Mouse (Mus musculus): ENCODE measurements around the gene Nxph1.

Gene Nxph1

GRCm38 (mm10) chr6:9119136-9119535 lies 170.9 kb downstream of the Nxph1 start:
- in situ Hi-C loops (cut with MboI, MseI), result no loop called here

DNA sequence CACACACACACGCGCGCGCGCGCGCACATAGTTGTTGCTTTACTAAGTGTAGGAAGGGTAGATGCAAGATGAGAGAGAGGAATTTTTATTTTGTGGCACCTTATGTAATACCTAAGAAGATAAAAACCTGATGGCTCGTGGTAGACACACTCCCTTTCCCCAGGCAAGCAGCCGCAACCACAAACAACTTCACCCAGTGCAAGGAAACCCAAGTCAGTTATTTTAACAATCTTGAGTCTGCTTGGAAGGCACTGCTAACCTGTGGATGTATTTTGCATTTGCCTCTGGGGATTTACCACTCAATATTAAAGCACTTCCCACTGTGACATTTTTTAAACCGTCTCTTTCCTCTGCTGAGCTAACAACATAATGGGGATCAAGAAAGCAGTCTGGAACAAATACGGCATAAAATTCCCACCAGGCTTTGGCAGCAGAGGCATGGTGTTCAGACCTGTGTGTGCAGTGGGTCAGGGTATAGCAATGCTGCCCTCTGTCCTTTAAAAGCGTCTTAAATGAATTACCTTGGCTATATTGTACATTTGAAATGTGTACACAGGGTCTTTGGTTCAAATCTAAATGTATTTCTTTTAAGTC lies 176.2 kb downstream of the Nxph1 start:
- in situ Hi-C loops (cut with MboI, MseI), result no loop called here

DNA sequence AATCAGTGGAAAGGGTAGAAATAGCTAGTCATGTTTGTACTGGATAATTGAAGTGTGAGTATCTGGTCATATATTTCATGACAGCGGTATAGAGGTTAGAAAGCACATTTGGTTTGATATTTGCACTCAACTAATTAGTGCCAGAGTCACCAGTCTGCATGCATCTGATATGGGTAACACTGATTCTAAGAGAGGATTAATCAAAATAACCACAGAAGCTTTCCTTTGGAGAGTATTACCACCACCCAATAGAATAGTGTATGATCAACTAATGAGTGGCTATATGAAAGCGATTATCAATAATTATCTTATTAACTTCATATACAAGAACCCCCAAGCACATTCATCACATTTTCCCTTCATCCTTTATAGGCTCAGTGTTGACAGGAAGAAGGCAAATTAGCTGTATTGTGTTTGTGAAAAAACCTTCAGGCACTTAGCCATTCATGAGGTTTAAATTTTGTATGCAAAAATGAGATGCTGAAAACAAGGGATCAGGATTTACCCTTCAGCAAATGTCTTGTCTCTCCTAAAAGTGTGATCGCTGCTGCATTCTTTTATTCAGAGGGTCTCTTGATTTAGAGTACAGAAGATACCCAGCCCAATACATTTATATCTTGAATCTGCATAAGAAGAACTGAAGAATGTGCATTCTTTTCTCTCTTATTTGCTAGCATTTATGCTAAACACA lies 185.5 kb downstream of the Nxph1 start:
- in situ Hi-C loops (cut with MboI, MseI), result no loop called here

- in situ Hi-C loops (cut with MboI, MseI), result no loop called here
Observed at GRCm38 (mm10) chr6:9147966-9148365, 199.7 kb downstream of the Nxph1 start.

- in situ Hi-C loops (cut with MboI, MseI), result no loop called here
Observed at GRCm38 (mm10) chr6:9149791-9150190, 201.6 kb downstream of the Nxph1 start.

DNA sequence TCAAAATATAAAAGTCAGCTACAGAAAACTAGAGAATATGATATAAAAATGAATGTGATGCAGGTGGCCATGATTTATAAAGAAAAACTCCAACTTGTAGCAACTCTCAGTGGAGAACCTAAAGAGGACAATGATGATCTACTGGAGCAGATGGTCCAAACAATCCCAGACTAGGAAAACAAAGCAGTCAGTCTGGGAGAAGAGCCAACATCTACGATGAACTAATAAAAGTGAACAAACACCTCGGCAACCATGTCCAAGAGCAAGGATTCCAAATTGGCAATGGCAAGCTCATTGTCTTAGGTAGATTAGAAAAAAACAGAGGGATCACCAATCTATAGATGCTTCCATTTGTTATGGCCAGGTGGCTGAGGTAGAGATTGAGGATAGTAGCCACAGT lies 211.0 kb downstream of the Nxph1 start:
- in situ Hi-C loops (cut with MboI, MseI), result no loop called here

GRCm38 (mm10) chr6:9182477-9182876 lies 234.2 kb downstream of the Nxph1 start:
- in situ Hi-C loops (cut with MboI, MseI), result no loop called here

DNA sequence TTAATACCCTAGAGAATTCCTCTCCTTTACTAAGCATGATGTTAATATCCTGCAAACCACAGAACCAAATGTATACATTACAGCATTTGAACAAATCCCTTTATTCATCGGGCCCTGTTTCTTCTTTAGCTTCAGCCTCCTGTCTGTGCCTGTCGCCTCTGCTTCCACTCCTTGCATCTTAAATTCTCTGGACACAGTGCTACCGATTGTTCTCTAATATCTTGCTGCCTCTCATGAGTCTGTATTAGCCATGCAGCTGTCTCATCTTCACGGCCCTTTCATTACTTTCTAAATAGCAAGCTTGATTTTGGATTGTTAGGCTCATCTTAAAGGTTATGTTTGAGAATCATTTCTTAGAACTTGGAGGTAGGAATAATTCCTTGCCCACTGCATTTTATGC lies 262.5 kb downstream of the Nxph1 start:
- in situ Hi-C loops (cut with MboI, MseI), result no loop called here

- in situ Hi-C loops (cut with MboI, MseI), result no loop called here
Observed at GRCm38 (mm10) chr6:9220724-9221453, 272.7 kb downstream of the Nxph1 start.

DNA sequence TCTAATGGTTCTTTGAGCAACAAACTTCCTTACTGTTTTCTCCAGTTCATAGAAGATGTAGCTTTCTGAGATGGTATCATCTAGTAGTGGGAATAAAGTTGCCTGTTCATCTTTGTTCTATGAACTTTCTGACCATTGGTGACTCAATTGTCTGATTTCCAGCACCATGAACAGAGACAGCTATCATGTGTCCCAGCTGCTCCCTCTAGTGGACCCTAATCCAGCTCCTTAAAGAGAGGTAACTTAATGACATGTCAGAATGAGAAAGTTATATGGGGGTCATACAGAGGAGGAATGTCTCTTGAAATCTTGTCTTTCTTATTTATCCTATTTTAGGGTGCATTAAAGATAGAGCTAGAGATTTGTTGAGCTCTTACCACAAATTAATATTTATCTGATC lies 286.6 kb downstream of the Nxph1 start:
- in situ Hi-C loops (cut with MboI, MseI), result no loop called here

- in situ Hi-C loops (cut with MboI, MseI), result no loop called here
Observed at GRCm38 (mm10) chr6:9267998-9268397, 319.8 kb downstream of the Nxph1 start.
